Mouse (Mus musculus): ENCODE results near the gene Pmp22. TPM values are rescaled to one million over a fixed set of nuclear protein-coding genes. Genes with fewer than 3 reads are reported as not detected.

Pmp22 gene
- polyA plus RNA-seq, 1 experiment from 2014 or later: 39.8 TPM

DNA sequence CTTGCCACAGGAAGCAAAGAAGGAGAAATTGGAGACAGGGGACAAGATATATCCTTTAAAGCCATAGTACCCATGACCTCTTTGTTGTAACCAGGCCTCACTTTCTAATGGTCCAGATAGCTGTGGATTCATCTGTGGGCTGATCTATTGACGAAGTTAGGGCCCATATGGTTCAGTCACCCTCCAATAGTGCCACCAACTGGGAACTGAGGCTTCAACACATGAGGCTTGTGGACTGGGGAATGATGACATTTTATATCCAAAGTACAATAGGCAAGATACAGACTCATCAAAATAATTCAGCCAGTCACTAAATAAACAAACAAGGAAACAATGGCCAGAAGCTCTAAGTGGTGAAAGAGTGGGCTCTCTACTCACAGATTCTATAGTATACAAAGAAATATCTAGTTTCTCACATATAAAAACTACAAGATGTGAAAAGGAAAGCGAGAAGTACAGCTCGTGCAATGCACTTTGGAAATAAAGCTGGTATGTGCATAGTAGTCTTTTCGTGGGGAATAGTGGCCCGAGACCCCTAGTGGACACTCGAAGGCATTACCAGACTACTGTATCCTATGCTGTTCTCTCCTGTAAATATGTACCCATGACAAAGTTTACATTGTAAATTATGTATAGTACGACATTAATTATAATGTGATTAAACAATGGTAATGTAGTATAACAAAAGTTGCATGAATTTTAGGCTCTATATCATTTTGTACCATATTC, 36.1 kb downstream of the Pmp22 start:
- WGBS (ENCODE audit: insufficient replicate concordance): 31% methylated on average over 7 of the region's 7 CpGs

GRCm38 (mm10) chr11:63167826-63168225, 39.0 kb downstream of the Pmp22 start:
- Histone ChIP-seq H3K27me3 (replicated peaks) (no peaks in the 10 kb centered on the region), H3K9ac (no peak overlapping the region), H3K36me3 (no peaks in the 10 kb centered on the region), H3K4me1 (no peaks in the 10 kb centered on the region), H3K27ac (no peak overlapping the region), H3K4me2 (no peak overlapping the region), H3K4me3 (no peak overlapping the region), H3K9me3 (replicated peaks) (no peaks in the 10 kb centered on the region)
- ATAC-seq: no peak
- WGBS (ENCODE audit: insufficient replicate concordance): 59% methylated on average over 4 of the region's 4 CpGs

More for the DNA sequence above, 36.1 kb downstream of the Pmp22 start:
- no peak overlapping the region for H3K9ac ChIP-seq
- H3K4me2 ChIP-seq: no peak overlapping the region
- H3K27me3 ChIP-seq (replicated peaks): peaks cover 3% of the 10 kb centered on the region; the same call in 1 of the 2 replicates
- no peaks in the 10 kb centered on the region for H3K36me3 ChIP-seq
- no peak for ATAC-seq
- no peaks in the 10 kb centered on the region for H3K4me1 ChIP-seq
- H3K27ac ChIP-seq: no peak overlapping the region
- H3K4me3 ChIP-seq: no peak overlapping the region
- no peaks in the 10 kb centered on the region for H3K9me3 ChIP-seq (replicated peaks)

- Histone ChIP-seq H3K4me3 (no peak overlapping the region), H3K4me2 (no peak overlapping the region), H3K4me1 (no peaks in the 10 kb centered on the region), H3K27ac (no peak overlapping the region), H3K36me3 (no peaks in the 10 kb centered on the region), H3K9me3 (replicated peaks) (no peaks in the 10 kb centered on the region), H3K9ac (no peak overlapping the region), H3K27me3 (replicated peaks) (no peaks in the 10 kb centered on the region)
- WGBS (ENCODE audit: insufficient replicate concordance): 35% methylated on average over 9 of the region's 9 CpGs
- no peak for ATAC-seq
Observed at GRCm38 (mm10) chr11:63168551-63169258, 39.9 kb downstream of the Pmp22 start.

GRCm38 (mm10) chr11:63171977-63172376, 43.2 kb downstream of the Pmp22 start:
- Histone ChIP-seq H3K36me3 (no peaks in the 10 kb centered on the region), H3K4me3 (no peak overlapping the region), H3K9ac (no peak overlapping the region), H3K27ac (no peak overlapping the region), H3K4me2 (no peak overlapping the region), H3K27me3 (replicated peaks) (no peaks in the 10 kb centered on the region), H3K9me3 (replicated peaks) (no peaks in the 10 kb centered on the region), H3K4me1 (no peaks in the 10 kb centered on the region)
- 24% methylated on average over 1 of the region's 1 CpGs for WGBS (ENCODE audit: insufficient replicate concordance)
- no peak for ATAC-seq

- Histone ChIP-seq H3K4me2 (no peak overlapping the region), H3K27ac (no peak overlapping the region), H3K36me3 (no peaks in the 10 kb centered on the region), H3K27me3 (replicated peaks) (no peaks in the 10 kb centered on the region), H3K9me3 (replicated peaks) (no peaks in the 10 kb centered on the region), H3K9ac (no peak overlapping the region), H3K4me3 (no peak overlapping the region), H3K4me1 (no peaks in the 10 kb centered on the region)
- no peak for ATAC-seq
- WGBS (ENCODE audit: insufficient replicate concordance): 56% methylated on average over 5 of the region's 5 CpGs
Observed at GRCm38 (mm10) chr11:63173604-63174003, 44.8 kb downstream of the Pmp22 start.

DNA sequence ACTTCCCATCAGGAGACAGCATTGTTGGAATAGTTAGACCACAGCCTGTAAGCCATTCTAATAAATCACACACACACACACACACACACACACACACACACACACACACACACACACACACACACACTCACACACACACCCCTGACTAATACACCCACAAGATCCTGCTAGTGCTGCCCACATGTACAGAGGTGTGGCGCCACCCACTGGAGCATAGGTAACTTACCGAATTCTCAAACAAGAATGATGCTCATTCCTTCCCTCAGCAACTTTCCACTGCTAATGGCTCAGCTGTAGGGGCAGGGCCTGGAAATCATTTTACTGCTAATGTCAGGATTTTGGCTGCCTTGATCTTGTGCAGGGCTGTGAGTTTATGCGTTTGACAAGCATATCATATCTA, 46.5 kb downstream of the Pmp22 start:
- WGBS (ENCODE audit: insufficient replicate concordance): 25% methylated on average over 3 of the region's 3 CpGs

DNA sequence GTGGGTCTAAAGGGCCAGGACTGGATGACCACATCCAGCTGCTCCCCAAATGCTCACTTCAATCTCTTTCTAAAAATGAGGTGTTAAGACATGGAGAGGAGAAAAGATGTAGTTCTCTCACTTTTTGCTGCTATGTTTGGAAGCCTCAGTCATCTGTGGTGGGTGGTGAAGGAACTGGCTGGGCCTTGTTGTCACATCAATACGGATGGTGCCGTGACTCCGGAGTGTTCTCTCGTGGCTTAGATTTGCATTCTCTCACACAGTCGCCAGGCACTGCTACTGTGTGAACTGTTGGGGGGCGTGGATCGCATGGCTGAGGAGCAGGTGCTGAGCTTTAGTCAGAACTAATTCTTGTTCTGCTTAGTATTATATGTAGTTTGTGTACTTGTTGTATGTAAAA, 47.6 kb downstream of the Pmp22 start:
- no peaks in the 10 kb centered on the region for H3K27me3 ChIP-seq (replicated peaks)
- no peak overlapping the region for H3K9ac ChIP-seq
- H3K9me3 ChIP-seq (replicated peaks): no peaks in the 10 kb centered on the region
- no peak overlapping the region for H3K4me3 ChIP-seq
- H3K4me2 ChIP-seq: no peak overlapping the region
- H3K27ac ChIP-seq: no peak overlapping the region
- no peak for ATAC-seq
- no peaks in the 10 kb centered on the region for H3K4me1 ChIP-seq
- no peaks in the 10 kb centered on the region for H3K36me3 ChIP-seq
- WGBS (ENCODE audit: insufficient replicate concordance): 76% methylated on average over 7 of the region's 7 CpGs

More for the DNA sequence above, 46.5 kb downstream of the Pmp22 start:
- Histone ChIP-seq H3K9ac (no peak overlapping the region), H3K4me2 (no peak overlapping the region), H3K4me1 (no peaks in the 10 kb centered on the region), H3K4me3 (no peak overlapping the region), H3K9me3 (replicated peaks) (no peaks in the 10 kb centered on the region), H3K27me3 (replicated peaks) (no peaks in the 10 kb centered on the region), H3K27ac (no peak overlapping the region), H3K36me3 (no peaks in the 10 kb centered on the region)
- no peak for ATAC-seq

DNA sequence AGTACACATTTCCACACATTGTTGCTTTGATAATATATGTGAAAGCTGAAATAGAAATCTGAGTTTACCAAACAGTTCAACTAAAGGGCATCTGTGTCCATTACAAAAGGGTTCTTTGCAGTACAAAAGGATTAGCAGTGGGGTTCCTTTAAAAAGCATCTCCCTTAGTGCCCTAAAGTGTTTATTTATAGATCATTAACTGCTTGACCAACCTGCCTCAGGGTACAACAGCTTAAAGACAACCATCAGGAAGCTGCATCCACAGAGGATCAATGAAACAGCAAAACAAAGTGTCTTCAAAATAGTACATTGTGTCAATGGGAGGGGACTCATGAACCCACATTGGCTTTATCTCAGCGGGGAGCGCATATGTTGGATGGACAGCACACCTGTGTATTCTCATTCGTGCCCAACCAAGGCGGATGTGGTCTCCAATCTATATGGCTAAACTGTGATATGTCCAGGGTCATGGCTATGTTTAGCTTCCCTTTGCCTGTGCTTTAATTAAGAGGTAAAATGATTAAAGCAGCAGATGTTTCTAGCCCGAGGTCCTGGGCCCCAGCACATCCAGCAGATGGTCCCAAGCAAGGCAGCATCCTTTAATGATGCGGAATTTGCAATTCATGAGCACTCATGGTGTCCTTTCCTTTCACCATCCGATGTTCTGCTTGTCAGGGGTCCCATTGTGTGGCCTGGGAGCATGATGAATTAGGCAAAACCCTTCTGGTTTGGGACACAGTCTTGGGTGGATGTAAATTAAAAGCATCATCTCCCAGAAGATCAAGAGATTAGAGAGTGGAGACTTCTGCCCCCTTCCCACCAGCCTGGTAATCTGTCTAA, 51.7 kb downstream of the Pmp22 start:
- no peak overlapping the region for H3K4me2 ChIP-seq
- no peak overlapping the region for H3K27ac ChIP-seq
- no peaks in the 10 kb centered on the region for H3K9me3 ChIP-seq (replicated peaks)
- no peak overlapping the region for H3K4me3 ChIP-seq
- 58% methylated on average over 7 of the region's 7 CpGs for WGBS (ENCODE audit: insufficient replicate concordance)
- no peaks in the 10 kb centered on the region for H3K27me3 ChIP-seq (replicated peaks)
- H3K4me1 ChIP-seq: no peaks in the 10 kb centered on the region
- H3K9ac ChIP-seq: no peak overlapping the region
- no peak for ATAC-seq
- no peaks in the 10 kb centered on the region for H3K36me3 ChIP-seq

DNA sequence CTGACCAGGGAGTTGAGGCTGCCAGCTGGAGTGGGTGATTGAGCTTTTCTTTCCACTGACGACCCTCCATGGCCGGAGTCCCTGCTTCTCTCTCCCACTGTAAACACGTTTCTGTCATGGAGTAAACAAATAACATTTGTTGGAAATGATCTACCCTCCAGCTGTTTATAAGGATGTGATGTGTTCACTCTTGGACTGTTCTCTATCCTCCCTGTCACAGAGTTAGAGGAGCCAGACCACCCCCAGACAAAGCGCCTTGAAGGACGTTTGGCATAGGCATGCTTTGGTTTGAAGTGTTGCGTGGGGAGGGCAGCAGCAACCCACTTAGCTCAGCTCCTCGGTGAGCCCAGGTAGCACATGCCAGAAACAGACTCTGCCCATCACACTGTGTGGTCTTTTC, 60.0 kb downstream of the Pmp22 start:
- no peaks in the 10 kb centered on the region for H3K9me3 ChIP-seq (replicated peaks)
- H3K9ac ChIP-seq: no peak overlapping the region
- no peak for ATAC-seq
- H3K4me2 ChIP-seq: no peak overlapping the region
- H3K36me3 ChIP-seq: no peaks in the 10 kb centered on the region
- no peak overlapping the region for H3K27ac ChIP-seq
- H3K27me3 ChIP-seq (replicated peaks): no peaks in the 10 kb centered on the region
- no peaks in the 10 kb centered on the region for H3K4me1 ChIP-seq
- 67% methylated on average over 7 of the region's 7 CpGs for WGBS (ENCODE audit: insufficient replicate concordance)
- H3K4me3 ChIP-seq: no peak overlapping the region

GRCm38 (mm10) chr11:63198070-63198469, 69.3 kb downstream of the Pmp22 start:
- H3K27ac ChIP-seq: no peak overlapping the region
- WGBS (ENCODE audit: insufficient replicate concordance): 30% methylated on average over 4 of the region's 4 CpGs

DNA sequence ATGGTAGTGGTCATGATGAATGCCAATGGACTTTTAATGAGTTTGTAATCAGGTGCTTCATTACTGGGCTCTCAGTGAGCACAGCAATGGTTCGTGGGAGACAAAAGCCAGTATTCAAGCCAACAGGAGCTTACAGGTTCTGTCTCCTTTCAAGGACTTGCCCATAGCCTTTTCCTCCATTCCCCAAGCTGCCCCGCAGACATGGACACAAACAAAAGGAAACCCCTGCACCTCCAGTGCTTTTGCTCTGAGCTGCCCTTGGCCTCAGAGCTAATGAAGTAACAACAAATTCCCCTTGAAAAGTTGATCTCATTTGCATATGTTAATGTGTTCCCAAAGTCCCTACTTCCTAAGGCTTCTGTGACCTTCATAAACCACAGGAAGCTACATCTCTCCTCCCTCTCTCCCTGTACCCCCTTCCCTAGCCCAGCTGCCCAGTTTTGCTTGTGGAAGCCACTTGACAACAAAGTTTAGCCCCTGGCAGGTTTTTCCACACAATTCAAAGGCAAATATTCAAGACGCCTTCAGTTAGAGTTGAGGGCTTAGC, 73.3 kb downstream of the Pmp22 start:
- Histone ChIP-seq H3K9ac (no peak overlapping the region), H3K36me3 (no peaks in the 10 kb centered on the region), H3K9me3 (replicated peaks) (0 out of 2 replicates have a peak, but pooled peaks cover 4% of the 10 kb centered on the region), H3K4me1 (no peaks in the 10 kb centered on the region), H3K27ac (no peak overlapping the region), H3K4me2 (no peak overlapping the region), H3K27me3 (replicated peaks) (no peaks in the 10 kb centered on the region), H3K4me3 (no peak overlapping the region)
- 76% methylated on average over 3 of the region's 3 CpGs for WGBS (ENCODE audit: insufficient replicate concordance)
- no peak for ATAC-seq

More at GRCm38 (mm10) chr11:63198070-63198469, 69.3 kb downstream of the Pmp22 start:
- Histone ChIP-seq H3K36me3 (no peaks in the 10 kb centered on the region), H3K9ac (no peak overlapping the region), H3K9me3 (replicated peaks) (0 out of 2 replicates have a peak, but pooled peaks cover 4% of the 10 kb centered on the region), H3K4me3 (no peak overlapping the region), H3K27me3 (replicated peaks) (no peaks in the 10 kb centered on the region), H3K4me2 (no peak overlapping the region), H3K4me1 (no peaks in the 10 kb centered on the region)
- no peak for ATAC-seq

All from liver, embryonic 12.5 days (tissue).